Mouse (Mus musculus) left cerebral cortex, adult 2 months (tissue): ENCODE data around the gene Ttc17. TPM values are rescaled to one million over a fixed set of nuclear protein-coding genes. Genes with fewer than 3 reads are reported as not detected.
A peak's percentile ranks its signal among the peaks of the same experiment; 100 is the strongest.
"Not testable (repeated sequence)": the region's sequence is repeated elsewhere in the genome, so short reads cannot be mapped to it uniquely, and the experiment has no call there.

Experiments used
- DNase-seq, 2 experiments: peaks; one replicate each; pipeline ENCODE4 v3.0.0; 2021 to 2022; ENCODE audit warnings: low spot score in 2 of 2, mixed read lengths in 1 of 2; ENCODE audit errors: extremely low spot score in 1 of 2
- H3K27ac ChIP-seq: fragments of 200-600 bp; 2 replicates; pipeline ENCODE4 v1.8.1; 2022
- H3K4me3 ChIP-seq: fragments of 200-600 bp; 2 replicates; pipeline ENCODE4 v1.8.1; 2022
- CTCF ChIP-seq: fragments of 200-600 bp; IDR thresholded peaks from 2 replicates; pipeline ENCODE4 v1.8.1; 2022; ENCODE audit warnings: antibody characterized with exemption, mild to moderate bottlenecking, moderate library complexity
- intact Hi-C: fragments of 180-260 bp; cut with DNase I; formaldehyde crosslinking; loops from one replicate; pipeline ENCODE4 v1.15.1; 2025
- total RNA-seq, 2 experiments: library from RNA; stranded (reverse); gene quantifications; 2 replicates each; pipeline ENCODE4 v1.2.3; 2021

The Ttc17 gene
- total RNA-seq, 2 experiments from 2014 or later, result 33.5 to 35.4 TPM

DNA sequence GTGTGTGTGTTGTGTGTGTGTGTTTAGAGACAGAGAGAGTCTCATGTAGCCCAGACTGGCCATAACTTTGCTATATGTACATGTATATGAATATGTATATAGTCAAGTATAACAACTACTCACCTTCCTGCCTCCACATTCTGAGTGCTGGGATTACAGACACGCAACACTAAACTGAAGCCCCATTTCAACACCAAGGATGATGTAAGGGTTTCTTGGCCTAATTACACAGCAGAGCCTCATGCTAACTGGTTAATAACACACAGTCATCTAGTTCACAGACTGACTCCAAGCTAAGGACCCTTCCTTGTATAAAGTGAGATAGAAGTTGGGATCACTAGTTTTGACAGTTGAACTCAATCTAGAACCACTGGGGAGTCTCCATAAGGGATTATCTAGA lies 3.9 kb downstream of the Ttc17 start:
- Histone ChIP-seq H3K4me3 (no peak overlapping the region), H3K27ac (no peak overlapping the region)
- no peak for TF ChIP-seq CTCF
- DNase-seq, result no peak
- intact Hi-C loops, result no loop called here

DNA sequence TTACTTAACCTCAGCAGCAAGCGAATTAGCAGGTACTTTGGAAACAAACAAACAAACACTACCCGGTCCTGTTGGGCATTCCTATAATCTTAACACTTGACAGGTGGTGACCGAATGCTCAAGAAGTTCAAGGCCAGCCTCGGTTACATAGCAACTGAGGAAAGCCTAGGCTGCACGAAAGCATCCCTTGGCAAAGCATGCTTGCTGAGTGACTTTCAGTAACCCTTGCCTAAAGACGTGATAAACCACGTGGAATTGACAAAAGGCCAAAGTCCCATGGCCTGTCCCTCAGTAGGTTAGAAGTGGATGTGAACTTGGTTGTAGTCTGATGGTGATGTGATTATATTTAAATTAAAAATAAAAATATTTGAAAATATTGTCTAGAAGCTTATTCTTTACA lies 4.4 kb downstream of the Ttc17 start:
- H3K27ac ChIP-seq, result no peak overlapping the region
- H3K4me3 ChIP-seq, result no peak overlapping the region
- no peak for TF ChIP-seq CTCF
- DNase-seq, result no peak
- intact Hi-C loops, result no loop called here

DNA sequence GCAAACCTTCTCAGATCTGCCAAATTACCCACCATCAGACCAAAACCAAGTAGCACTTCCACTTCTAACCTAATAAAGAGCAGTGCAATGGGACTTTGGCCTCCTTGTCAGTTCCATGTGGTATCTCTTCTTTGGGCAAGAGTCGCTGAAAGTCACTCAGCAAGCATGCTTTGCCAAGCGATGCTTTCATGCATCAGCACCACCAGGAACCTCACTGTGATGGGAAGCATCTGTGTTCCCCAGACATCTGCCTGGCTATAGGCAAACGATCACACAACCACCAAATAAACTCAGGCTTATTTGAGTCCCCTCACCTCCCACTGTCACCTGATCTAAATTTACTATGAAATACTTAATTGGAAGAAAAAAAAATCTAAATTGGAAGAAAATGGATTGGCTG lies 5.5 kb downstream of the Ttc17 start:
- DNase-seq, result no peak
- intact Hi-C loops, result no loop called here
- TF ChIP-seq CTCF, result no peak

DNA sequence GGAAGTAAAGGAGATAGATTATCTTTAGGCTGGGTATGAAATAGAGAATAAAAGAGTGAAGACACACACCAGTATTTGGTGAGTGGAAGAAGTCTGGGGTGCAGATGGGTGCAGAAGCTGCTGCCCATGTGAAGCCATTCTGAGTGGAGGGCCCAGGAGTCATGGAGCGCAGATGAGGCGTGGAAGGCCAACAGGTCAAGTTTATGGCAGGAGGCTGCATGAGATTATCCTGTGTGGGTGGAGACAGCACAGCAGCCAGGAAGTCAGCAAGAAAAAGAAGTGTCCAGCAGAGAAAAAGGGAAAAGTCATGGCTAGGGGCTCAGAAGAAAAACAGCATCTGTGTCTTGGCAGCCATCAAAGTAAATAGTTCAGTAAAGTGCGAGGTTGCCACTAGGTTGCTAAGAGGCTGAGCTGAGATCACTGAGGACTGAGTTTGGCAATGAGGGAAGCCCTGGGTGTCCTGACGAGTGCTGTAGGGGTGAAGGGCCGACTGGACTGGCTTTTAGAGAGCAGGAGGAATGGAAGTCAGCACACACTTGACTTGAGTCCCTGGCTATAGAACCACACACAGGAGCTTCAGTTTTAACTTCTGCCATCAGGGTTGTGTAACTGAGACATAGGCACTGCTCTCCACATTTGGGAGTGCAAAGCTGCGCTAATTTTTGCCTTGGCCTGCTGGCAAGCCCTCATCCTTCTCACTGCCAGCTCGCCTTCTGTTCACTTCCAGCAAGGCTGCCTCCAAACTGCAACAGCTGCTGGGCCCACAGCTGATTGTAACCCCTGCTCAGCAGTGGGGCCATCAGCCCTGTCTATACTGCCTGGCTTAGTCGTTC lies 8.1 kb downstream of the Ttc17 start:
- Histone ChIP-seq H3K4me3 (no peak overlapping the region), H3K27ac (peak overlapping the region; percentile 82)
- TF ChIP-seq CTCF, result no peak
- DNase-seq, result peak; percentile 34 to 52
- intact Hi-C loops, result no loop called here

More for the DNA sequence above, 5.5 kb downstream of the Ttc17 start:
- H3K27ac ChIP-seq, result no peak overlapping the region
- H3K4me3 ChIP-seq, result no peak overlapping the region

DNA sequence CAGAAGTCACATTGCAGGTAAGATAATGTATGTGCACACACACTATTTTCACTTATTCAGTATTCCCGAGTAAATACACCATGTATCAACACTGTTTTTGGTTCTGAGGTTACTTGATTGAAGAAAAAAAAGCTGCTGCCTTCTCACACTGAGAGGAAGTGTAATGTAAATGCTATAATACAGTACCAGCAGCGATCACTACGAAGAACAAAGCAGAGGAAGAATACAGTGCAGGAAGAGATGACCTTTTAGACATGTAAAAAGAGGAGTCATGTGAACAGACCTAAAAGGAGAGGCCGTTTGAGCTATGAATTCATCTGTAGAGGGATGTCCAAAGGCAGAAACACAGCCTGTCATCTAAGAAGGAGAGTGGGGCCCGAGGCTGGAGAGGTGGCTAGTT lies 9.0 kb downstream of the Ttc17 start:
- intact Hi-C loops, result no loop called here
- no peak for TF ChIP-seq CTCF
- DNase-seq, result no peak
- Histone ChIP-seq H3K27ac (no peak overlapping the region), H3K4me3 (no peak overlapping the region)

DNA sequence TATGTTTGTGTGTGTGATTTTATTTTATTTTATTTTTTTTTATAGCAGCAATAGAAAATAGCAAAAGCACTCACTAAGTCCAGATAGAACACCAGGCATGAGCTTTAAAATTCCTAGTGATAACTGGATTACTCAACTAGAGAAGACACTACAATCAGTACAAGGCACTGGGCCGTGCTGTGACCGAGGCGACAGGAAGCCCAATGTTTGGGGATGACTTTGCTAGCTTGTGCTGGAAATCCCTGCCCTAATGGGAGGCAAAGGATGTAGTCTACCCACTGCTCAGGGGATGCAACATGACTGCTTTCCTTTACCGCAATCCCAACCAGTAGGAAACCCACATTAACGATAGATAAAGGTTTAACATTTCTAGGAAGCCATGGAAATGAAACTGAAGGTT lies 10.2 kb downstream of the Ttc17 start:
- DNase-seq, result no peak
- intact Hi-C loops, result no loop called here
- no peak for TF ChIP-seq CTCF
- H3K4me3 ChIP-seq, result no peak overlapping the region
- no peak overlapping the region for H3K27ac ChIP-seq

- H3K27ac ChIP-seq, intact Hi-C loops, DNase-seq, H3K4me3 ChIP-seq: not testable (repeated sequence)
Measured at GRCm38 (mm10) chr2:94391127-94391526, 15.4 kb downstream of the Ttc17 start.

DNA sequence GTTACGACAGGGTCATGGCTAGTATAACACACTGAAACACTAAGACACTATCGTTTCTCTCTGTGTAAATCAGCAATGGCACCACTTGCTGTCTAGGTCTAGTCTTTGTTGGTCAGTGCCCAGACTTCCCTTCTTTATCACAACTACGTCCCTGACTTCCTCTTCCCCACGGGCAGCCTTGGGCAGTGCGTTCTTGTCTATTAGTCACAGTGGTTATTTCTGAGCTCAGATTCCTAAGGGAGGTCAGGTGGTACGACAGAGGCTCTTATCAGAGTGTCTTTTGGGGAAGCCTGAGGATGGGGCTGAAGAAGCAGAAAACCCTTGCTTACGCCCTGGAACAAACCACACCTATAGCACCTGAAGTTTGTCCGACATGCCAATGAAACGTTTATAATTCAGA lies 17.5 kb downstream of the Ttc17 start:
- Histone ChIP-seq H3K27ac (no peak overlapping the region), H3K4me3 (no peak overlapping the region)
- no peak for DNase-seq
- intact Hi-C loops, result no loop called here
- TF ChIP-seq CTCF, result no peak

DNA sequence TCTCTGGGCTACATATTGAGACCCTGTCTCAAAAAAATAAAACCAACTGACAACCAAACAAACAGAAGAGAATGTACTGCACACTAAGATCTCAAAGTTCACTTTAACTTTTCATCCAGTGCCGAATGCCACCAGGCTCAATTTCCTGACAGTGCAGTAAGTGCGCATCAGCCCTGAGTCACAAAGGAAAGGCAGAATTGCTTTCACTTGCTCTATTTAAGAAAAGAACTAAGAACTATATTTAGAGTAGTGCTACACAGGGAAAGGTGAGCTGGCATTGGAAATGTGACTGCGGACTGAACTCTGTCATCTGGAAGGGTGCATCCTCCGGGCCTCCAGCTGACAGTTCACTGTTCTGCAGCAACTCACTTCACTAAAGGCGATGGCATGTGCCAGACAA lies 18.6 kb downstream of the Ttc17 start:
- DNase-seq, result no peak
- TF ChIP-seq CTCF, result no peak
- Histone ChIP-seq H3K4me3 (no peak overlapping the region), H3K27ac (no peak overlapping the region)
- intact Hi-C loops, result no loop called here

DNA sequence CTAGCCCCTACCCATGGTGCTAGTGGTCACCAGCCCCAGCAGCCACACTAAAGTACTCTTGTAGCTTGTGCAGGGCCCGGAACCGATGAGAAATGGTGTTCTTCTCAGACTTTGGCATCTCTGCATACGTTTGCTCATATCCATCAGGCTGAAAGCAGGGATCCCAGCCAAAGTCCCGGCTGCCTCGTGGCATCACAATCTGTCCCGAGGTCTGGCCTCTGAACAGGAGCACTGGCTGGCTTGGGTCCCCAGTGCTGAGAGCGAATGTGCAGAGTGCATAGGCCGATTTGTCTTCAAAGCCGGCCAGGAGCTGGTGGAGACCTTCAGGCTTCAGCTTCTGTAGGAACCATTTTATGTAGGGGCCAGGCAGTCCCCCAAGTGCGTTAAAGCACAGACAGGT lies 22.0 kb downstream of the Ttc17 start:
- H3K4me3 ChIP-seq, DNase-seq, intact Hi-C loops: not testable (repeated sequence)

GRCm38 (mm10) chr2:94381057-94381647 lies 25.3 kb downstream of the Ttc17 start:
- no peak overlapping the region for H3K4me3 ChIP-seq
- no peak overlapping the region for H3K27ac ChIP-seq
- intact Hi-C loops, result no loop called here
- no peak for TF ChIP-seq CTCF
- no peak for DNase-seq

More for the DNA sequence above, 22.0 kb downstream of the Ttc17 start:
- H3K27ac ChIP-seq, result not testable (repeated sequence)

DNA sequence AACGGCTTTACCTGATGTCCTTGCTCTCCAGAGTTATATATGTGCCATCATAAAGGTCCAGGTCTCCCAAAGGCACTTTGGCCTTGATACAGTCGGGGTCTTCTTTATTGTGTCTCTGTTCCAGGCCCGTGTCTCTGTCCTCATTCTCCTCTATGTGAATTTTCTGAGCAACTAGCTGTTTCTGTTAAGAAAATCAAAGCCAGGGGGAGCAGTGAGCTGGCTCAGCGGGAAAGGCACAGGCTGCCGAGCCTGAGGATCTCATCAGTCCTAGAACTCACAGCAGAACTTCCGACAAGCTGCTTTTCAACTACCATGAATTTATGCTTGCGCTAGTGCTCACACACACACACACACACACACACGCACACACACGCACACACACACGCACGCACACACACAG lies 27.8 kb downstream of the Ttc17 start:
- intact Hi-C loops, result no loop called here
- no peak overlapping the region for H3K4me3 ChIP-seq
- no peak overlapping the region for H3K27ac ChIP-seq
- no peak for DNase-seq
- TF ChIP-seq CTCF, result no peak; the same call in 1 of the 2 replicates

DNA sequence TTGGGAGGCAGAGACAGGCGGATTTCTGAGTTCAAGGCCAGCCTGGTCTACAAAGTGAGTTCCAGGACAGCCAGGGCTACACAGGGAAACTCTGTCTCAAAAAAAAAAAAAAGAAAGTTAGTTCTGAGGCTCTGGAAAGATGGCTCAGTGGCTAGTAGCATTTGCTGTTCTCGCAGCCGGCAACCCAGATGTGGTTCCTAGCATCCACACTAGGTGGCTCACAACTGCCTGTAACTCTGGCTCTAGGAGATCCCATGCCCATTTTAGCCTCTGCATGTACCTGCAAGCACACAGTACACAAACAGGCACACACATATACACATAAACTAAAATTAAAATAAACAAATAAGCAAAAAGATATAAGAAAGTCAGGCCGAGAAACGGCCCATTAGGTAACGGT lies 35.4 kb downstream of the Ttc17 start:
- H3K4me3 ChIP-seq, result no peak overlapping the region
- intact Hi-C loops, result loop anchor here (5.0 kb wide), 1 partner anchor 66 kb away; the partner anchor contains the start of gene Api5
- peak; percentile 22 to 31 for DNase-seq
- TF ChIP-seq CTCF, result peak; percentile 57
- no peak overlapping the region for H3K27ac ChIP-seq
